Mouse (Mus musculus) urinary bladder, postnatal 14 days (tissue): ENCODE measurements around the gene Zfp418.
"Not testable (repeated sequence)": the region's sequence is repeated elsewhere in the genome, so short reads cannot be mapped to it uniquely, and the experiment has no call there.

ENCODE experiments used
- DNase-seq: peaks from one replicate; pipeline ENCODE4 v3.0.0; 2021; ENCODE audit warnings: low spot score

Zfp418 gene

GRCm38 (mm10) chr7:7171227-7172147, at the start of gene Zfp418:
Zfp418 (plus strand) TSS chr7:7171330.
- peak; percentile 56 for DNase-seq

- no peak for DNase-seq
Observed at GRCm38 (mm10) chr7:7121602-7121980, 49.5 kb upstream of the Zfp418 start.

- DNase-seq = not testable (repeated sequence)
Observed at GRCm38 (mm10) chr7:7130491-7131124, 40.5 kb upstream of the Zfp418 start.

GRCm38 (mm10) chr7:7132751-7133150, 38.4 kb upstream of the Zfp418 start:
- no peak for DNase-seq

- peak; percentile 51 for DNase-seq
Observed at GRCm38 (mm10) chr7:7136379-7136866, 34.7 kb upstream of the Zfp418 start, which contains the start of gene Zfp773. Zfp773 (minus strand) TSS chr7:7136755.

GRCm38 (mm10) chr7:7144215-7144614, 26.9 kb upstream of the Zfp418 start:
- DNase-seq = no peak

- DNase-seq = no peak
Observed at GRCm38 (mm10) chr7:7145991-7146608, 25.0 kb upstream of the Zfp418 start.

GRCm38 (mm10) chr7:7185897-7186296, 14.8 kb downstream of the Zfp418 start:
- no peak for DNase-seq

- no peak for DNase-seq
Observed at GRCm38 (mm10) chr7:7187417-7188190, 16.5 kb downstream of the Zfp418 start.

- DNase-seq = peak; percentile 73
Observed at GRCm38 (mm10) chr7:7188191-7188942, 17.2 kb downstream of the Zfp418 start.

GRCm38 (mm10) chr7:7209313-7210151, 38.4 kb downstream of the Zfp418 start, which contains the start of gene Zfp772:
Zfp772 (minus strand) TSS chr7:7209998.
- peak; percentile 18 for DNase-seq
